Mouse (Mus musculus) E14TG2a.4 (cell line): ENCODE measurements around the gene Med12l.

ENCODE experiments used
- H3K27me3 ChIP-seq: 2 replicates; pipeline ENCODE4 v1.6.1; 2014; ENCODE audit warnings: low read length, control low read depth; ENCODE audit not compliant: insufficient read depth
- H3K36me3 ChIP-seq: 2 replicates; pipeline ENCODE4 v1.6.1; 2014; ENCODE audit warnings: low read length, control low read depth; ENCODE audit not compliant: insufficient read depth
- H3K4me1 ChIP-seq: replicated peaks from 2 replicates; pipeline ENCODE4 v1.6.1; 2014; ENCODE audit warnings: low read depth, low read length, control low read depth
- H3K4me3 ChIP-seq: replicated peaks from 2 replicates; pipeline ENCODE4 v1.5.1; 2014; ENCODE audit warnings: mild to moderate bottlenecking, low read length
- H3K9me3 ChIP-seq: 2 replicates; pipeline ENCODE4 v1.6.1; 2014; ENCODE audit warnings: low read length, control low read depth
- CTCF ChIP-seq: conservative IDR thresholded peaks from 2 replicates; pipeline ENCODE4 v1.5.1; 2014; ENCODE audit warnings: low read length
- NANOG ChIP-seq: IDR thresholded peaks from 2 replicates; pipeline ENCODE4 v1.6.1; 2014; ENCODE audit warnings: borderline replicate concordance, low read length, mixed read lengths
- POU5F1 ChIP-seq: IDR thresholded peaks from 2 replicates; pipeline ENCODE4 v1.6.1; 2014; ENCODE audit warnings: low read length, borderline replicate concordance

The Med12l gene

GRCm38 (mm10) chr3:59211784-59212183 is 206.2 kb downstream of the Med12l start:
- Histone ChIP-seq H3K9me3 (no peaks in the 10 kb centered on the region), H3K27me3 (no peaks in the 10 kb centered on the region), H3K36me3 (no peaks in the 10 kb centered on the region), H3K4me3 (no peak overlapping the region), H3K4me1 (peaks cover 4% of the 10 kb centered on the region; the same call in 1 of the 2 replicates)
- TF ChIP-seq POU5F1 (no peak), NANOG (no peak), CTCF (no peak)

GRCm38 (mm10) chr3:59212404-59212803 is 206.8 kb downstream of the Med12l start:
- Histone ChIP-seq H3K36me3 (no peaks in the 10 kb centered on the region), H3K9me3 (no peaks in the 10 kb centered on the region), H3K27me3 (no peaks in the 10 kb centered on the region), H3K4me1 (peaks cover 4% of the 10 kb centered on the region; the same call in 1 of the 2 replicates), H3K4me3 (no peak overlapping the region)
- TF ChIP-seq CTCF, result no peak
- no peak for TF ChIP-seq POU5F1
- TF ChIP-seq NANOG, result no peak

- H3K9me3 ChIP-seq, result no peaks in the 10 kb centered on the region
- no peaks in the 10 kb centered on the region for H3K4me1 ChIP-seq
- no peaks in the 10 kb centered on the region for H3K36me3 ChIP-seq
- H3K4me3 ChIP-seq, result no peak overlapping the region
- H3K27me3 ChIP-seq, result no peaks in the 10 kb centered on the region
- no peak for TF ChIP-seq NANOG
- TF ChIP-seq CTCF, result no peak
- no peak for TF ChIP-seq POU5F1
Measured at GRCm38 (mm10) chr3:59217211-59217610, 211.6 kb downstream of the Med12l start.

- Histone ChIP-seq H3K27me3 (no peaks in the 10 kb centered on the region), H3K36me3 (no peaks in the 10 kb centered on the region), H3K4me1 (no peaks in the 10 kb centered on the region), H3K9me3 (no peaks in the 10 kb centered on the region), H3K4me3 (no peak overlapping the region)
- no peak for TF ChIP-seq NANOG
- no peak for TF ChIP-seq CTCF
- TF ChIP-seq POU5F1, result no peak
Measured at GRCm38 (mm10) chr3:59219326-59219725, 213.7 kb downstream of the Med12l start.

- TF ChIP-seq CTCF (no peak), POU5F1 (no peak), NANOG (no peak)
Measured at GRCm38 (mm10) chr3:59222303-59222702, 216.7 kb downstream of the Med12l start.

GRCm38 (mm10) chr3:59225411-59225810 is 219.8 kb downstream of the Med12l start:
- no peaks in the 10 kb centered on the region for H3K27me3 ChIP-seq
- no peak overlapping the region for H3K4me3 ChIP-seq
- TF ChIP-seq POU5F1 (no peak), NANOG (no peak), CTCF (no peak)
- peaks cover 14% of the 10 kb centered on the region for H3K9me3 ChIP-seq
- H3K4me1 ChIP-seq, result no peaks in the 10 kb centered on the region
- H3K36me3 ChIP-seq, result no peaks in the 10 kb centered on the region

More at GRCm38 (mm10) chr3:59222303-59222702, 216.7 kb downstream of the Med12l start:
- Histone ChIP-seq H3K4me3 (no peak overlapping the region), H3K36me3 (no peaks in the 10 kb centered on the region), H3K27me3 (no peaks in the 10 kb centered on the region), H3K4me1 (no peaks in the 10 kb centered on the region), H3K9me3 (peaks cover 14% of the 10 kb centered on the region)

- H3K27me3 ChIP-seq, result no peaks in the 10 kb centered on the region
- H3K4me1 ChIP-seq, result no peaks in the 10 kb centered on the region
- no peak overlapping the region for H3K4me3 ChIP-seq
- TF ChIP-seq NANOG, result no peak
- TF ChIP-seq CTCF, result no peak
- H3K36me3 ChIP-seq, result no peaks in the 10 kb centered on the region
- H3K9me3 ChIP-seq, result peaks cover 14% of the 10 kb centered on the region
Measured at GRCm38 (mm10) chr3:59227696-59228095, 222.1 kb downstream of the Med12l start.

GRCm38 (mm10) chr3:59228730-59229551 is 223.3 kb downstream of the Med12l start:
- Histone ChIP-seq H3K36me3 (no peaks in the 10 kb centered on the region), H3K27me3 (no peaks in the 10 kb centered on the region), H3K4me3 (no peak overlapping the region), H3K4me1 (no peaks in the 10 kb centered on the region), H3K9me3 (peaks cover 14% of the 10 kb centered on the region)
- TF ChIP-seq POU5F1, result no peak
- no peak for TF ChIP-seq CTCF
- TF ChIP-seq NANOG, result no peak
